Mouse (Mus musculus): Measurements from ENCODE around the gene Stambp. TPM values are rescaled to one million over a fixed set of nuclear protein-coding genes. Genes with fewer than 3 reads are reported as not detected.
A peak's percentile ranks its signal among the peaks of the same experiment; 100 is the strongest.

The Stambp gene
- polyA plus RNA-seq, 2 experiments = 20.3 to 30.2 TPM

GRCm38 (mm10) chr6:83583591-83583990 is 11.1 kb upstream of the Stambp start:
- no peak for TF ChIP-seq POLR2A (IDR thresholded peaks at IDR 0.05; ENCODE audit: borderline replicate concordance, extremely low read depth, insufficient read depth, insufficient read length)

GRCm38 (mm10) chr6:83582938-83583270 is 10.4 kb upstream of the Stambp start:
- Histone ChIP-seq H3K4me2 (replicated peaks; ENCODE audit: low read depth, low read length, severe bottlenecking) (no peak overlapping the region), H3K36me3 (ENCODE audit: control insufficient read depth, insufficient read depth, low read length) (no peaks in the 10 kb centered on the region), H3K27me3 (ENCODE audit: control insufficient read depth, insufficient read depth, low read length) (no peaks in the 10 kb centered on the region), H3K9ac (ENCODE audit: low read depth, low read length, severe bottlenecking) (no peak overlapping the region), H3K4me1 (ENCODE audit: control insufficient read depth, insufficient read depth, low read length) (no peaks in the 10 kb centered on the region), H3K9me3 (ENCODE audit: control insufficient read depth, low read length) (no peaks in the 10 kb centered on the region), H3K4me3 (replicated peaks; ENCODE audit: low read length) (no peak overlapping the region), H3K27ac (replicated peaks; ENCODE audit: low read depth, low read length) (no peak overlapping the region)
- ATAC-seq (ENCODE audit: low FRiP score, low read depth) = peak; percentile 44; the same call in 1 of the 2 replicates
- 4% methylated on average over 6 of the region's 6 CpGs for WGBS
- no peak for TF ChIP-seq POLR2A (IDR thresholded peaks at IDR 0.05; ENCODE audit: borderline replicate concordance, extremely low read depth, insufficient read depth, insufficient read length)
- DNase-seq (ENCODE audit: low spot score) = peak; percentile 78

More at GRCm38 (mm10) chr6:83583591-83583990, 11.1 kb upstream of the Stambp start:
- H3K4me3 ChIP-seq (replicated peaks; ENCODE audit: low read length) = no peak overlapping the region
- H3K9me3 ChIP-seq (ENCODE audit: control insufficient read depth, low read length) = no peaks in the 10 kb centered on the region
- no peak overlapping the region for H3K27ac ChIP-seq (replicated peaks; ENCODE audit: low read depth, low read length)
- H3K4me1 ChIP-seq (ENCODE audit: control insufficient read depth, insufficient read depth, low read length) = no peaks in the 10 kb centered on the region
- no peaks in the 10 kb centered on the region for H3K27me3 ChIP-seq (ENCODE audit: control insufficient read depth, insufficient read depth, low read length)
- DNase-seq (ENCODE audit: low spot score) (no peak), ATAC-seq (ENCODE audit: low FRiP score, low read depth) (no peak)
- H3K36me3 ChIP-seq (ENCODE audit: control insufficient read depth, insufficient read depth, low read length) = no peaks in the 10 kb centered on the region
- 83% methylated on average over 2 of the region's 2 CpGs for WGBS
- H3K9ac ChIP-seq (ENCODE audit: low read depth, low read length, severe bottlenecking) = no peak overlapping the region
- H3K4me2 ChIP-seq (replicated peaks; ENCODE audit: low read depth, low read length, severe bottlenecking) = no peak overlapping the region

GRCm38 (mm10) chr6:83582135-83582937 is 9.8 kb upstream of the Stambp start:
- Histone ChIP-seq H3K4me1 (ENCODE audit: control insufficient read depth, insufficient read depth, low read length) (no peaks in the 10 kb centered on the region), H3K9me3 (ENCODE audit: control insufficient read depth, low read length) (no peaks in the 10 kb centered on the region), H3K27ac (replicated peaks; ENCODE audit: low read depth, low read length) (no peak overlapping the region), H3K9ac (ENCODE audit: low read depth, low read length, severe bottlenecking) (no peak overlapping the region), H3K4me2 (replicated peaks; ENCODE audit: low read depth, low read length, severe bottlenecking) (no peak overlapping the region), H3K36me3 (ENCODE audit: control insufficient read depth, insufficient read depth, low read length) (no peaks in the 10 kb centered on the region), H3K4me3 (replicated peaks; ENCODE audit: low read length) (no peak overlapping the region), H3K27me3 (ENCODE audit: control insufficient read depth, insufficient read depth, low read length) (no peaks in the 10 kb centered on the region)
- DNase-seq (ENCODE audit: low spot score) (no peak), ATAC-seq (ENCODE audit: low FRiP score, low read depth) (no peak)
- 42% methylated on average over 20 of the region's 20 CpGs for WGBS
- TF ChIP-seq POLR2A (IDR thresholded peaks at IDR 0.05; ENCODE audit: borderline replicate concordance, extremely low read depth, insufficient read depth, insufficient read length) = no peak

- no peak overlapping the region for H3K4me2 ChIP-seq (replicated peaks; ENCODE audit: low read depth, low read length, severe bottlenecking)
- TF ChIP-seq POLR2A (IDR thresholded peaks at IDR 0.05; ENCODE audit: borderline replicate concordance, extremely low read depth, insufficient read depth, insufficient read length) = no peak
- H3K4me1 ChIP-seq (ENCODE audit: control insufficient read depth, insufficient read depth, low read length) = no peaks in the 10 kb centered on the region
- H3K36me3 ChIP-seq (ENCODE audit: control insufficient read depth, insufficient read depth, low read length) = no peaks in the 10 kb centered on the region
- no peaks in the 10 kb centered on the region for H3K27me3 ChIP-seq (ENCODE audit: control insufficient read depth, insufficient read depth, low read length)
- DNase-seq (ENCODE audit: low spot score) = no peak
- H3K27ac ChIP-seq (replicated peaks; ENCODE audit: low read depth, low read length) = no peak overlapping the region
- ATAC-seq (ENCODE audit: low FRiP score, low read depth) = no peak
- H3K9me3 ChIP-seq (ENCODE audit: control insufficient read depth, low read length) = no peaks in the 10 kb centered on the region
- no peak overlapping the region for H3K4me3 ChIP-seq (replicated peaks; ENCODE audit: low read length)
- H3K9ac ChIP-seq (ENCODE audit: low read depth, low read length, severe bottlenecking) = no peak overlapping the region
These were observed 5.0 kb upstream of the Stambp start for GRCm38 (mm10) chr6:83577534-83577933.

- Histone ChIP-seq H3K9ac (ENCODE audit: low read depth, low read length, severe bottlenecking) (no peak overlapping the region), H3K4me2 (replicated peaks; ENCODE audit: low read depth, low read length, severe bottlenecking) (no peak overlapping the region), H3K27me3 (ENCODE audit: control insufficient read depth, insufficient read depth, low read length) (no peaks in the 10 kb centered on the region), H3K27ac (replicated peaks; ENCODE audit: low read depth, low read length) (no peak overlapping the region), H3K4me3 (replicated peaks; ENCODE audit: low read length) (no peak overlapping the region), H3K9me3 (ENCODE audit: control insufficient read depth, low read length) (no peaks in the 10 kb centered on the region), H3K4me1 (ENCODE audit: control insufficient read depth, insufficient read depth, low read length) (peaks cover 7% of the 10 kb centered on the region), H3K36me3 (ENCODE audit: control insufficient read depth, insufficient read depth, low read length) (no peaks in the 10 kb centered on the region)
- ATAC-seq (ENCODE audit: low FRiP score, low read depth) (no peak), DNase-seq (ENCODE audit: low spot score) (no peak)
- WGBS = 78% methylated on average over 4 of the region's 4 CpGs
- no peak for TF ChIP-seq POLR2A (IDR thresholded peaks at IDR 0.05; ENCODE audit: borderline replicate concordance, extremely low read depth, insufficient read depth, insufficient read length)
These were observed 3.1 kb upstream of the Stambp start for GRCm38 (mm10) chr6:83575609-83576008.
